ENCODE assay signal across 25 mouse cellular contexts in genomic region chr5:130331206-130331605, GRCm38 (mm10). TPM values are rescaled to one million over a fixed set of nuclear protein-coding genes. Genes with fewer than 3 reads are reported as not detected.
DNase-seq lines count a peak whose midpoint lies in the region; ATAC-seq lines count a peak whose summit lies in the region.
"Had no signal": no experiment of that assay in that cellular context is flagged by ENCODE, and none has a peak within 500 bp of the region (broad histone marks: within the 10 kb centered on the region; RNA-seq: fewer than 3 reads in every experiment).

No protein-coding gene starts in this region.

- H3K4me1 ChIP-seq in hindbrain, embryonic 15.5 days (replicated peaks): peaks cover 15% of the 10 kb centered on the region
- H3K4me1 ChIP-seq in hindbrain, embryonic 11.5 days (replicated peaks; ENCODE audit: control insufficient read depth, insufficient read depth, low read length): no peaks in the 10 kb centered on the region
- 0 out of 2 replicates have a peak, but pooled peaks cover 7% of the 10 kb centered on the region for H3K4me1 ChIP-seq in midbrain, embryonic 13.5 days (replicated peaks)
- H3K4me1 ChIP-seq in midbrain, embryonic 14.5 days (ENCODE audit: control insufficient read depth, insufficient read depth, low read length): no peaks in the 10 kb centered on the region
- H3K4me1 ChIP-seq in forebrain, embryonic 14.5 days (ENCODE audit: control insufficient read depth, insufficient read depth, low read length): peaks cover 8% of the 10 kb centered on the region; the same call in 1 of the 2 replicates
- H3K4me1 ChIP-seq in neural tube, embryonic 15.5 days: peaks cover 21% of the 10 kb centered on the region; the same call in 1 of the 2 replicates
- H3K4me1 ChIP-seq: embryonic facial prominence, embryonic 12.5 days; heart, embryonic 15.5 days had no signal

- no peak for DNase-seq in hindbrain, embryonic 11.5 days (ENCODE audit: low spot score)
- no peak for DNase-seq in midbrain, embryonic 14.5 days
- DNase-seq in forebrain, embryonic 14.5 days (ENCODE audit: low spot score): peak; percentile 65
- no peak for DNase-seq in right cerebral cortex, adult 18-20 months
- DNase-seq in lung, postnatal 25 days (ENCODE audit: low spot score): no peak
- DNase-seq: adrenal gland, postnatal 36 days; B cell, adult 2 months; gastrocnemius, postnatal 14 days; heart, postnatal 4 days; kidney, postnatal 4 days; retina, postnatal 1 day; thymus, postnatal 14 days had no signal

- no peak for ATAC-seq in hindbrain, embryonic 15.5 days (ENCODE audit: low FRiP score, low read depth)
- ATAC-seq in hindbrain, embryonic 11.5 days (ENCODE audit: low FRiP score): no peak
- ATAC-seq in midbrain, embryonic 13.5 days: no peak
- ATAC-seq in midbrain, embryonic 14.5 days (ENCODE audit: low FRiP score, low TSS enrichment): no peak
- peak; percentile 42; the same call in 1 of the 2 replicates for ATAC-seq in forebrain, embryonic 14.5 days
- ATAC-seq in neural tube, embryonic 15.5 days (ENCODE audit: low FRiP score): no peak
- ATAC-seq: intestine, embryonic 16.5 days; lung, postnatal 0 days had no signal

- peak overlapping the region; percentile 59 for H3K27ac ChIP-seq in hindbrain, embryonic 15.5 days (replicated peaks)
- no peak overlapping the region for H3K27ac ChIP-seq in hindbrain, embryonic 11.5 days (ENCODE audit: low read depth, low read length)
- H3K27ac ChIP-seq in midbrain, embryonic 13.5 days: 0 out of 2 replicates have a peak overlapping the region, but pooled peaks have one; percentile 30
- H3K27ac ChIP-seq in midbrain, embryonic 14.5 days (replicated peaks; ENCODE audit: low read depth, low read length): no peak overlapping the region
- H3K27ac ChIP-seq in forebrain, embryonic 14.5 days (ENCODE audit: low read depth, low read length): peak overlapping the region; percentile 52; the same call in 1 of the 2 replicates
- peak overlapping the region; percentile 46; the same call in 1 of the 2 replicates for H3K27ac ChIP-seq in neural tube, embryonic 15.5 days (replicated peaks)
- H3K27ac ChIP-seq: embryonic facial prominence, embryonic 12.5 days; heart, embryonic 15.5 days; kidney, embryonic 15.5 days; limb, embryonic 15.5 days had no signal

- no peak overlapping the region for H3K4me3 ChIP-seq in hindbrain, embryonic 15.5 days
- no peak overlapping the region for H3K4me3 ChIP-seq in hindbrain, embryonic 11.5 days (ENCODE audit: low read depth, low read length)
- H3K4me3 ChIP-seq in midbrain, embryonic 13.5 days (replicated peaks): no peak overlapping the region
- H3K4me3 ChIP-seq in midbrain, embryonic 14.5 days (replicated peaks; ENCODE audit: low read depth, low read length): no peak overlapping the region
- H3K4me3 ChIP-seq in forebrain, embryonic 14.5 days (ENCODE audit: low read depth, low read length): no peak overlapping the region
- H3K4me3 ChIP-seq in neural tube, embryonic 15.5 days (replicated peaks): no peak overlapping the region
- H3K4me3 ChIP-seq: embryonic facial prominence, embryonic 12.5 days; erythroblast, embryonic 14.5 days; heart, embryonic 15.5 days; kidney, embryonic 15.5 days; limb, embryonic 15.5 days; megakaryocyte, embryonic 14.5 days; myocyte had no signal

- no peak overlapping the region for H3K9ac ChIP-seq in hindbrain, embryonic 15.5 days
- H3K9ac ChIP-seq in hindbrain, embryonic 11.5 days (ENCODE audit: low read depth, low read length): no peak overlapping the region
- no peak overlapping the region for H3K9ac ChIP-seq in midbrain, embryonic 13.5 days (replicated peaks)
- H3K9ac ChIP-seq in midbrain, embryonic 14.5 days (replicated peaks; ENCODE audit: low read length): no peak overlapping the region
- H3K9ac ChIP-seq in forebrain, embryonic 14.5 days (ENCODE audit: low read length): no peak overlapping the region
- no peak overlapping the region for H3K9ac ChIP-seq in neural tube, embryonic 15.5 days (replicated peaks)
- H3K9ac ChIP-seq: embryonic facial prominence, embryonic 12.5 days; heart, embryonic 15.5 days; kidney, embryonic 15.5 days; limb, embryonic 15.5 days had no signal

- H3K36me3 ChIP-seq in hindbrain, embryonic 15.5 days: peaks cover 9% of the 10 kb centered on the region
- 0 out of 2 replicates have a peak, but pooled peaks cover 3% of the 10 kb centered on the region for H3K36me3 ChIP-seq in hindbrain, embryonic 11.5 days (ENCODE audit: control insufficient read depth, insufficient read depth, low read length)
- H3K36me3 ChIP-seq in midbrain, embryonic 13.5 days: peaks cover 29% of the 10 kb centered on the region
- peaks cover 12% of the 10 kb centered on the region for H3K36me3 ChIP-seq in midbrain, embryonic 14.5 days (ENCODE audit: control insufficient read depth, insufficient read depth, low read length)
- peaks cover 13% of the 10 kb centered on the region for H3K36me3 ChIP-seq in forebrain, embryonic 14.5 days (ENCODE audit: control insufficient read depth, insufficient read depth, low read length)
- peaks cover 9% of the 10 kb centered on the region for H3K36me3 ChIP-seq in neural tube, embryonic 15.5 days

- H3K9me3 ChIP-seq in hindbrain, embryonic 15.5 days: no peaks in the 10 kb centered on the region
- no peaks in the 10 kb centered on the region for H3K9me3 ChIP-seq in hindbrain, embryonic 11.5 days (ENCODE audit: control insufficient read depth, low read length)
- H3K9me3 ChIP-seq in midbrain, embryonic 13.5 days: 0 out of 2 replicates have a peak, but pooled peaks cover 4% of the 10 kb centered on the region
- no peaks in the 10 kb centered on the region for H3K9me3 ChIP-seq in midbrain, embryonic 14.5 days (ENCODE audit: control insufficient read depth, low read length)
- no peaks in the 10 kb centered on the region for H3K9me3 ChIP-seq in forebrain, embryonic 14.5 days (replicated peaks; ENCODE audit: control insufficient read depth, low read length)
- no peaks in the 10 kb centered on the region for H3K9me3 ChIP-seq in neural tube, embryonic 15.5 days (replicated peaks)
- H3K9me3 ChIP-seq: embryonic facial prominence, embryonic 12.5 days; heart, embryonic 15.5 days; kidney, embryonic 15.5 days; limb, embryonic 15.5 days had no signal

- WGBS in hindbrain, embryonic 15.5 days: 51% methylated on average over 4 of the region's 4 CpGs
- WGBS in hindbrain, embryonic 11.5 days: 73% methylated on average over 4 of the region's 4 CpGs
- 62% methylated on average over 4 of the region's 4 CpGs for WGBS in midbrain, embryonic 13.5 days
- 76% methylated on average over 4 of the region's 4 CpGs for WGBS in midbrain, embryonic 14.5 days
- WGBS in forebrain, embryonic 14.5 days: 7% methylated on average over 4 of the region's 4 CpGs
- 40% methylated on average over 4 of the region's 4 CpGs for WGBS in neural tube, embryonic 15.5 days

- H3K27me3 ChIP-seq in hindbrain, embryonic 15.5 days: no peaks in the 10 kb centered on the region
- no peaks in the 10 kb centered on the region for H3K27me3 ChIP-seq in hindbrain, embryonic 11.5 days (ENCODE audit: control insufficient read depth, insufficient read depth, low read length)
- no peaks in the 10 kb centered on the region for H3K27me3 ChIP-seq in midbrain, embryonic 13.5 days
- no peaks in the 10 kb centered on the region for H3K27me3 ChIP-seq in midbrain, embryonic 14.5 days (ENCODE audit: control insufficient read depth, insufficient read depth, low read length)
- no peaks in the 10 kb centered on the region for H3K27me3 ChIP-seq in forebrain, embryonic 14.5 days (replicated peaks; ENCODE audit: control insufficient read depth, insufficient read depth, low read length)
- no peaks in the 10 kb centered on the region for H3K27me3 ChIP-seq in neural tube, embryonic 15.5 days (replicated peaks)
- H3K27me3 ChIP-seq: embryonic facial prominence, embryonic 12.5 days; heart, embryonic 15.5 days; kidney, embryonic 15.5 days; limb, embryonic 15.5 days; megakaryocyte, embryonic 14.5 days had no signal

- no peak overlapping the region for H3K4me2 ChIP-seq in hindbrain, embryonic 15.5 days
- H3K4me2 ChIP-seq in hindbrain, embryonic 11.5 days (replicated peaks; ENCODE audit: low read depth, low read length): no peak overlapping the region
- H3K4me2 ChIP-seq in midbrain, embryonic 13.5 days (replicated peaks): no peak overlapping the region
- H3K4me2 ChIP-seq in midbrain, embryonic 14.5 days (ENCODE audit: low read length): no peak overlapping the region
- H3K4me2 ChIP-seq in forebrain, embryonic 14.5 days (ENCODE audit: low read length): no peak overlapping the region
- H3K4me2 ChIP-seq in neural tube, embryonic 15.5 days: no peak overlapping the region
- H3K4me2 ChIP-seq: embryonic facial prominence, embryonic 12.5 days; heart, embryonic 15.5 days; kidney, embryonic 15.5 days; limb, embryonic 15.5 days had no signal

RNA-seq across cellular contexts. Expression of gene Caln1, which starts 38.0 kb away (rescaled TPM):
- polyA plus RNA-seq in hindbrain, embryonic 15.5 days (2015; fragmentation: Nextera tagmentation; extraction: Ambion mirVana): 38.4 and 39.3 TPM in 2 replicates
- polyA plus RNA-seq in hindbrain, embryonic 11.5 days (2014; fragmentation: Nextera tagmentation; extraction: Ambion mirVana): 1.2 and 1.7 TPM in 2 replicates
- 4.2 and 4.6 TPM in 2 replicates for polyA plus RNA-seq in midbrain, embryonic 13.5 days (2015; fragmentation: Nextera tagmentation; extraction: Ambion mirVana)
- 8.4 and 15.6 TPM in 2 replicates for polyA plus RNA-seq in midbrain, embryonic 14.5 days (2014; fragmentation: Nextera tagmentation; extraction: Ambion mirVana)
- 2.5 and 6.5 TPM in 2 replicates for polyA plus RNA-seq in forebrain, embryonic 14.5 days (2014; fragmentation: Nextera tagmentation; extraction: Ambion mirVana)
- 42.5 and 51.0 TPM in 2 replicates for polyA plus RNA-seq in neural tube, embryonic 15.5 days (2015; fragmentation: Nextera tagmentation; extraction: Ambion mirVana)
- polyA plus RNA-seq: liver, embryonic 16.5 days; lung, postnatal 0 days; myocyte had no signal

RNA-seq across cellular contexts. Expression of gene A330070K13Rik, which starts 53.2 kb away (rescaled TPM):
- polyA plus RNA-seq in hindbrain, embryonic 15.5 days (2015; fragmentation: Nextera tagmentation; extraction: Ambion mirVana): 0.26 TPM in 1 of 2 replicates, not detected in the other
- not detected in 2 replicates for polyA plus RNA-seq in hindbrain, embryonic 11.5 days (2014; fragmentation: Nextera tagmentation; extraction: Ambion mirVana)
- polyA plus RNA-seq in midbrain, embryonic 13.5 days (2015; fragmentation: Nextera tagmentation; extraction: Ambion mirVana): not detected in 2 replicates
- not detected in 2 replicates for polyA plus RNA-seq in midbrain, embryonic 14.5 days (2014; fragmentation: Nextera tagmentation; extraction: Ambion mirVana)
- not detected in 2 replicates for polyA plus RNA-seq in forebrain, embryonic 14.5 days (2014; fragmentation: Nextera tagmentation; extraction: Ambion mirVana)
- polyA plus RNA-seq in neural tube, embryonic 15.5 days (2015; fragmentation: Nextera tagmentation; extraction: Ambion mirVana): 0.26 and 0.45 TPM in 2 replicates
- polyA plus RNA-seq: embryonic facial prominence, embryonic 12.5 days; erythroblast, embryonic 14.5 days; heart, embryonic 15.5 days; intestine, embryonic 16.5 days; kidney, embryonic 15.5 days; limb, embryonic 15.5 days; liver, embryonic 16.5 days; lung, postnatal 0 days; myocyte had no signal

Comparison
In these comparisons a context has a peak if more than half of its experiments do, and no peak if none do; other contexts are left out.
1. H3K27ac ChIP-seq: peak in hindbrain, embryonic 15.5 days (single experiment), midbrain, embryonic 13.5 days (single experiment), forebrain, embryonic 14.5 days (single experiment) and neural tube, embryonic 15.5 days (single experiment); none in hindbrain, embryonic 11.5 days (single experiment) and midbrain, embryonic 14.5 days (single experiment).